Mouse (Mus musculus): ENCODE results near the gene Cwf19l2. TPM values are rescaled to one million over a fixed set of nuclear protein-coding genes. Genes with fewer than 3 reads are reported as not detected.
A peak's percentile ranks its signal among the peaks of the same experiment; 100 is the strongest.
"Not testable (repeated sequence)": the region's sequence is repeated elsewhere in the genome, so short reads cannot be mapped to it uniquely, and the experiment has no call there.

Gene Cwf19l2
- total RNA-seq (2014; rRNA removed) (11.4 and 12.0 TPM in 2 replicates), polyA plus RNA-seq (2015; fragmentation: Nextera tagmentation; extraction: Ambion mirVana) (4.4 and 6.5 TPM in 2 replicates)

- Histone ChIP-seq H3K9me3 (ENCODE audit: low read length) (no peaks in the 10 kb centered on the region), H3K9ac (peak within 1 kb of the TSS; percentile 51), H3K4me3 (ENCODE audit: low read depth, low read length) (peak within 1 kb of the TSS; percentile 56), H3K4me1 (ENCODE audit: insufficient read depth) (0 out of 2 replicates have a peak, but pooled peaks cover 5% of the 10 kb centered on the region), H3K27me3 (ENCODE audit: insufficient read depth, low read length) (no peaks in the 10 kb centered on the region), H3K36me3 (ENCODE audit: insufficient read depth) (no peaks in the 10 kb centered on the region), H3K27ac (ENCODE audit: low read depth, low read length) (peak within 1 kb of the TSS; percentile 54), H3K4me2 (ENCODE audit: low read depth) (peak within 1 kb of the TSS; percentile 64)
- ATAC-seq: peak; percentile 97
- WGBS: under 1% methylated on average over 28 of the region's 28 CpGs
- DNase-seq: peak; percentile 95
- peak; percentile 52 for TF ChIP-seq CTCF (IDR thresholded peaks at IDR 0.05; ENCODE audit: low read depth)
These were observed at the start of gene Cwf19l2 for GRCm38 (mm10) chr9:3403251-3404208. Gene Cwf19l2 (plus strand): TSS chr9:3403592.

GRCm38 (mm10) chr9:3376323-3376722, 27.1 kb upstream of the Cwf19l2 start:
- peaks cover 11% of the 10 kb centered on the region for H3K36me3 ChIP-seq (ENCODE audit: insufficient read depth)
- ATAC-seq; H3K4me2 ChIP-seq (ENCODE audit: low read depth); DNase-seq; H3K4me1 ChIP-seq (ENCODE audit: insufficient read depth); H3K4me3 ChIP-seq (ENCODE audit: low read depth, low read length); H3K27me3 ChIP-seq (ENCODE audit: insufficient read depth, low read length); H3K9ac ChIP-seq; H3K27ac ChIP-seq (ENCODE audit: low read depth, low read length); H3K9me3 ChIP-seq (ENCODE audit: low read length): not testable (repeated sequence)
- WGBS: 30% methylated on average over 1 of the region's 1 CpGs

- peak overlapping the region; percentile 56 for H3K4me3 ChIP-seq (ENCODE audit: low read depth, low read length)
- H3K9ac ChIP-seq: peak overlapping the region; percentile 51
- peak overlapping the region; percentile 64 for H3K4me2 ChIP-seq (ENCODE audit: low read depth)
- under 1% methylated on average over 13 of the region's 13 CpGs for WGBS
- H3K36me3 ChIP-seq (ENCODE audit: insufficient read depth): no peaks in the 10 kb centered on the region
- no peaks in the 10 kb centered on the region for H3K9me3 ChIP-seq (ENCODE audit: low read length)
- no peak for ATAC-seq
- peak; percentile 37 for DNase-seq
- no peak for TF ChIP-seq CTCF (IDR thresholded peaks at IDR 0.05; ENCODE audit: low read depth)
- H3K27ac ChIP-seq (ENCODE audit: low read depth, low read length): peak overlapping the region; percentile 54
- 0 out of 2 replicates have a peak, but pooled peaks cover 5% of the 10 kb centered on the region for H3K4me1 ChIP-seq (ENCODE audit: insufficient read depth)
- no peaks in the 10 kb centered on the region for H3K27me3 ChIP-seq (ENCODE audit: insufficient read depth, low read length)
These were observed 980 bp downstream of the Cwf19l2 start for GRCm38 (mm10) chr9:3404372-3404771.

- H3K27ac ChIP-seq (ENCODE audit: low read depth, low read length); DNase-seq; H3K4me3 ChIP-seq (ENCODE audit: low read depth, low read length); H3K27me3 ChIP-seq (ENCODE audit: insufficient read depth, low read length); H3K9ac ChIP-seq; H3K4me1 ChIP-seq (ENCODE audit: insufficient read depth); H3K36me3 ChIP-seq (ENCODE audit: insufficient read depth); ATAC-seq; H3K4me2 ChIP-seq (ENCODE audit: low read depth); H3K9me3 ChIP-seq (ENCODE audit: low read length): not testable (repeated sequence)
- WGBS: 74% methylated on average over 6 of the region's 6 CpGs
These were observed 36.3 kb downstream of the Cwf19l2 start for GRCm38 (mm10) chr9:3439555-3440300.

GRCm38 (mm10) chr9:3471897-3472296, 68.5 kb downstream of the Cwf19l2 start:
- Histone ChIP-seq H3K4me3 (ENCODE audit: low read depth, low read length) (no peak overlapping the region), H3K4me2 (ENCODE audit: low read depth) (no peak overlapping the region), H3K9ac (no peak overlapping the region), H3K9me3 (ENCODE audit: low read length) (no peaks in the 10 kb centered on the region), H3K36me3 (ENCODE audit: insufficient read depth) (peaks cover 9% of the 10 kb centered on the region; the same call in 1 of the 2 replicates), H3K4me1 (ENCODE audit: insufficient read depth) (no peaks in the 10 kb centered on the region), H3K27me3 (ENCODE audit: insufficient read depth, low read length) (no peaks in the 10 kb centered on the region), H3K27ac (ENCODE audit: low read depth, low read length) (no peak overlapping the region)
- no peak for TF ChIP-seq CTCF (IDR thresholded peaks at IDR 0.05; ENCODE audit: low read depth)
- no peak for ATAC-seq
- DNase-seq: no peak

GRCm38 (mm10) chr9:3518645-3519044, 115.3 kb downstream of the Cwf19l2 start:
- no peaks in the 10 kb centered on the region for H3K9me3 ChIP-seq (ENCODE audit: low read length)
- H3K4me2 ChIP-seq (ENCODE audit: low read depth): no peak overlapping the region
- no peaks in the 10 kb centered on the region for H3K27me3 ChIP-seq (ENCODE audit: insufficient read depth, low read length)
- DNase-seq (peak; percentile 56), ATAC-seq (peak; percentile 88)
- no peak overlapping the region for H3K27ac ChIP-seq (ENCODE audit: low read depth, low read length)
- H3K9ac ChIP-seq: no peak overlapping the region
- no peaks in the 10 kb centered on the region for H3K36me3 ChIP-seq (ENCODE audit: insufficient read depth)
- no peak overlapping the region for H3K4me3 ChIP-seq (ENCODE audit: low read depth, low read length)
- no peaks in the 10 kb centered on the region for H3K4me1 ChIP-seq (ENCODE audit: insufficient read depth)
- peak; percentile 62 for TF ChIP-seq CTCF (IDR thresholded peaks at IDR 0.05; ENCODE audit: low read depth)
- WGBS: 84% methylated on average over 1 of the region's 1 CpGs

Data from forebrain, postnatal 0 days (tissue).